Mouse (Mus musculus) heart, embryonic 13.5 days (tissue): ENCODE results near the gene Snx3. TPM values are rescaled to one million over a fixed set of nuclear protein-coding genes. Genes with fewer than 3 reads are reported as not detected.
A peak's percentile ranks its signal among the peaks of the same experiment; 100 is the strongest.

Experiments
- ATAC-seq: fragments of 200-750 bp; cut with Nextera tagmentation; 2 replicates; pipeline ENCODE4 v1.8.0; 2017; ENCODE audit warnings: moderate TSS enrichment; ENCODE audit not compliant: insufficient number of reproducible peaks, low FRiP score, low TSS enrichment; ENCODE audit errors: extremely low read depth
- H3K27ac ChIP-seq: fragments of 300-500 bp; sonication (generic); replicated peaks from 2 replicates; pipeline ENCODE4 v1.5.1; 2015; ENCODE audit warnings: moderate library complexity, mild to moderate bottlenecking, inconsistent platforms
- H3K27me3 ChIP-seq: fragments of 300-500 bp; sonication (generic); replicated peaks from 2 replicates; pipeline ENCODE4 v1.6.1; 2015; ENCODE audit warnings: mild to moderate bottlenecking, inconsistent platforms
- H3K36me3 ChIP-seq: fragments of 300-500 bp; sonication (generic); 2 replicates; pipeline ENCODE4 v1.6.1; 2015; ENCODE audit warnings: mild to moderate bottlenecking, inconsistent platforms
- H3K4me1 ChIP-seq: fragments of 300-500 bp; sonication (generic); 2 replicates; pipeline ENCODE4 v1.6.1; 2015; ENCODE audit warnings: inconsistent platforms
- H3K4me2 ChIP-seq: fragments of 300-500 bp; sonication (generic); 2 replicates; pipeline ENCODE4 v1.6.1; 2015; ENCODE audit warnings: inconsistent platforms, mild to moderate bottlenecking, moderate library complexity
- H3K4me3 ChIP-seq: fragments of 300-500 bp; sonication (generic); 2 replicates; pipeline ENCODE4 v1.5.1; 2015; ENCODE audit warnings: moderate library complexity, mild to moderate bottlenecking, inconsistent platforms
- H3K9ac ChIP-seq: fragments of 300-500 bp; sonication (generic); 2 replicates; pipeline ENCODE4 v1.6.1; 2015; ENCODE audit warnings: inconsistent platforms, mild to moderate bottlenecking, moderate library complexity
- H3K9me3 ChIP-seq: fragments of 300-500 bp; sonication (generic); 2 replicates; pipeline ENCODE4 v1.6.1; 2016; ENCODE audit warnings: inconsistent platforms
- WGBS: fragments of 180-500 bp; shearing (Covaris S2); methylation state at CpG from one replicate; pipeline ENCODE4 v1.1.7; 2015; ENCODE audit warnings: mixed read lengths; 5-methylcytosine and 5-hydroxymethylcytosine counted together
- polyA plus RNA-seq: library from polyadenylated mRNA; unstranded; fragments of >200 nt; fragmentation: Nextera tagmentation; extraction: Ambion mirVana; gene quantifications from 2 replicates; pipeline ENCODE4 v1.2.1, GENCODE M21; 2015

Snx3 gene
- polyA plus RNA-seq, 1 experiment from 2014 or later, result 335 TPM

DNA sequence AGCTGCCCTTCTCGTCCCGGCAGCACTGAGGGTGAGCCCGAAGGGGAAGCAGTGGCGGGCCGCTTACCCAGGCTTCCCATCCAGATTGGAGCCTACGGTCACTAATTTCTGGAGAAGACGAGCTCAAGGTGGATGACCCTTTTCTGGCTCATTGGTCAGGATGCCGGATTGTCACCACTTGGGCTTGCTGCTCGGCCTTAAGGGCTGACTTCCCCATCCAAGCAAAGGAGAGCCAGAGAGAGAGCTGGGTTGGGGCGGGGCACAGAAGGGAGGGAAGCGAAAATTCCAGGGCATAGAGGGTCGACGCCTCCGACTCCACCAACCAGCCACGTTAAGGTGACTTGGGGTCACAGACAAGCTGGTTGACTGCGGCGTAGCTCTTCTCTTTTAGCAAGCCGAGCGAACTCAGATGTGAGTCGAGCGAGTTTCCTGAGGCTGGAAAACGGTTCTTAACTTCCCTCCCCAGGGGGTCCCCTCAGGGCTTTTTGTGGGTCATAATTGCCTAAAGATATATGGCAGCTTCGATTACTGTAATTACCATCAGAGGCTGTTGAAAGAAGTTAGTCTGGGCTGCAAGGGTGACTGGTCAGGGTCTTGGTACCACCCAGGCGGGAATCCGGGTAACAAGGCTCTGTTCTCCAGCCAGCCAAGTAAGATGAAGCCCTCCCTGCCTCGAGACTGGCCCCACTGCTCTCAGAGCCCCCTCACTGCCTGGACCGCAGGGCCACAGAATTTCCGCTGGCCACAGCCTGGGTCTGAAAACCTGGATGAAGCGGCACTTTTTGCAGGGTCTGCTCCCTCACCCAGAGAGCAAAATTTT lies 78.5 kb downstream of the Snx3 start:
- peaks cover 46% of the 10 kb centered on the region for H3K4me1 ChIP-seq
- H3K4me3 ChIP-seq, result peak overlapping the region; percentile 41
- H3K27me3 ChIP-seq, result peaks cover 100% of the 10 kb centered on the region
- no peak for ATAC-seq
- H3K9ac ChIP-seq, result no peak overlapping the region
- no peaks in the 10 kb centered on the region for H3K36me3 ChIP-seq
- no peaks in the 10 kb centered on the region for H3K9me3 ChIP-seq
- H3K27ac ChIP-seq, result no peak overlapping the region
- 2% methylated on average over 29 of the region's 29 CpGs for WGBS
- peak overlapping the region; percentile 61 for H3K4me2 ChIP-seq

DNA sequence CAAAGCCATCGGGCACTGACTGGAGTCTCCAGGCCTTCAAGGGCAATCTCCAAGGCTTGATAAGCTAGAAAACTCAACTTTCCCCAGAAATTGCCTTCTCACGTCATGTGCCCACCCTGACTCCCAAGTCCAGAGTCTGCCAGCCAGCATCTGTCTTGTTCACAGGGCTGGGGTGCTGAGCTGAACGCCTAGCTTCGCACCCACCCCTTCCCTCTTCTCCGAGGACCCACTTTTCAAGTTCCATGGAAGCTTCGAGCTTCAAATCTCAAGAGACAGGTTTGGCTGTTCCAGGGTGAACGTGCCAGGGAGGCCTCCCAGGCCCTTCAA lies 79.1 kb downstream of the Snx3 start:
- Histone ChIP-seq H3K27ac (no peak overlapping the region), H3K9me3 (no peaks in the 10 kb centered on the region), H3K9ac (no peak overlapping the region), H3K36me3 (no peaks in the 10 kb centered on the region), H3K4me2 (no peak overlapping the region), H3K4me1 (peaks cover 46% of the 10 kb centered on the region), H3K4me3 (no peak overlapping the region), H3K27me3 (peaks cover 100% of the 10 kb centered on the region)
- no peak for ATAC-seq
- 5% methylated on average over 7 of the region's 7 CpGs for WGBS

DNA sequence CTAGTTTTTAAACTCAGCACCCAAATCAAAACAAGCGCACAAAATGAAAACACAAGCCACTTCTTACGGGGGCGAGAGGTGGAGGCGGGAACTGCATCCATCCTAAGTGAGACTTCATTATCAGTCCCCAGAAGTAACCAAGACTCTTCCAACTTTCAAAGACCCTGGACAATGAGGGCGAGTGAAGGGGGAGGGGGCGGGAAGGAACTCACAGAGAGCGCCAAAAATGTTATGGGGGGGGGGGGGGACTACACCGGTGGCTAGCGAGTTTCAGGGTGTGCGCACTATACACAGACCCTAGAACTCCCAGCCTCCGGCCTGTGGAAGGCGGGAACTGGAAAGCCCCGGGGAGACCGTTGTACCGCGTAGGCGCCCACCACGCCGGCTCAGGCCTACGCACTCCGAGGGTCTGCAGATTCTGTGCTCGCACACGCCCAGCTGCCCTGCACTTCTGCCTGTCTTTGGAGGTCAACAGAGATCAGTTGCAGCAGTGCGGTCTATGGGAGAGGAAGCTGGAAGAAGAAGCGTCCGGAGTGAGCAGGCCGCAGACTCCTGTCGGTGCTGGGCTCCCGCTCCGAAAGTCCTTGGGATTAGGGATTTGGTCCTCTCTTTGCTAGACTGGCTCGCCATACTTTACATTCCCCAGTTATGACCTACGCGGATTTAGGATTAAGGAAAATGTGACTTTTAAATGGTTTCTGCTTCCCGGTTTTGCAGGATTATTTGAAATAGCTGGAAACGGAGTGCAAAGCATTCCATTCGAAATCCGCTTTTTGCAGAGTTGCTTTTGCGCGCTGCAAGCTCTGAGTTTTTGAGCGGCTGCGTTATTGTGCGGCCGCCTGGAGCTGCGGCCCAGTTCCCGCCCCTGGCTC lies 80.1 kb downstream of the Snx3 start:
- 2% methylated on average over 45 of the region's 45 CpGs for WGBS
- Histone ChIP-seq H3K9me3 (no peaks in the 10 kb centered on the region), H3K4me2 (peak overlapping the region; percentile 65), H3K4me1 (peaks cover 46% of the 10 kb centered on the region), H3K36me3 (no peaks in the 10 kb centered on the region), H3K4me3 (peak overlapping the region; percentile 47), H3K27me3 (peaks cover 100% of the 10 kb centered on the region), H3K27ac (no peak overlapping the region), H3K9ac (no peak overlapping the region)
- ATAC-seq, result no peak

DNA sequence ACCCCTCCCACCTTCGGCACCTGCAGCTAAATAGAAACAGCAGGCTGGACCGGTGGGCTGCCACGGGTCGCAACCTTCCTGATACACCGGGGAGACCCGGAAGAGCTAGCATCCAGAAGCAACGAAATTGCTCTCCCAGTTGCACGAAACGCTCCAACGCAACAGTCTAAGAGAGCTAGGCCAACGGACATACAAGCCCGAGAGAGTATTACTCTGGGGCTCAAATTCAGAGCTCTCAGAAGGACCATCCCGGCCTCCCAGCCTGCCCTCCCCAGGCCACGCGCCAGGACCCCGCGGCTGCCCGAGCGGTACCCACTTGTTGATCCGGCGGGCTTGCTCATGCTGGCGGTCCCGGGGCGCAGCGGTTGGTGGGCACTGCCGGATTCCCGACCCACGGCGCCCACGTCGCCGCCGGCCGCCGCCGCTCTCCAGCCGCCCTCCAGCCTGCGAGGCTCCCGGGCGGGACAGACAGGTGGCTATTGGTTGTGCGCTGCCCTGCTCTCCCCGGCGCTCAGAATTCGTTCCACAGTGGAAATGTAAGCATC lies 80.8 kb downstream of the Snx3 start:
- no peak overlapping the region for H3K27ac ChIP-seq
- H3K27me3 ChIP-seq, result peaks cover 100% of the 10 kb centered on the region
- no peaks in the 10 kb centered on the region for H3K9me3 ChIP-seq
- no peak overlapping the region for H3K9ac ChIP-seq
- under 1% methylated on average over 44 of the region's 44 CpGs for WGBS
- H3K4me1 ChIP-seq, result peaks cover 46% of the 10 kb centered on the region
- H3K36me3 ChIP-seq, result no peaks in the 10 kb centered on the region
- peak overlapping the region; percentile 65 for H3K4me2 ChIP-seq
- ATAC-seq, result no peak
- peak overlapping the region; percentile 47 for H3K4me3 ChIP-seq

DNA sequence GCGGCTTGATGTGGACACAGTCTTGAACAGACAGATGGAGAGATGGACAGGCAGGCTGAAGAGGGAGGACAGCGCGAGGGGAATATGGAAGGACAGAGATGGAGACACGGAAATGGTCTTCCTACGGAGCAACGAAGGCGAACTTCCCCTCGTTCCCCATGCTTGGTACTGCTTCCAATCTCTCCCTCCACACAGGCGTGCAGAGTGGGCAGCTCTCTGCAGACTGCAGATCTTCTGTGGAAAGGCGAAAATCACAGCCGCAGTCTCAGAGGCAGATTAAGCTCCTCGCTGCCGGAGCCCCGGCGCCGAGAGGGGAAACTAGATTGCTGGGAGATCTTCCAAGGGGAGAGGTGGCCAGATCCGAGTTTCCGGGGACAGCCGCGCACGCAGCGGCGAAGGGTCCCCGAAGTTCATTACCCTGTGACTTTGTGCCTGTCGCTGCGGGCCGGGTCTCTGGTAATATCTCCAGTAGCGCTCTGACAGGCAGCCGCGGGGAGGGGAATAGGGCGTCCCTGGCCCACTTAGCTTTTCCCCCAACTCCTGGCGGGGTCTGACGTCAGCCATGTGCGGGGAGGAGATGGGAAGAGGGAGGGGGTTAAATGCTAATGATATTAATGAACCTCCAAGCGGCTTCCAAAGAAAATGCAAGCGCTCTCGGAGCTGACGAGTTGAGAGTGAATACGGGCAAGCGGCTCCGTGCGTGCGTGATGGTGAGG lies 81.5 kb downstream of the Snx3 start, which contains the start of the genes Nr2e1 and Ostm1:
Gene Nr2e1 (minus strand): TSS at position 476 of the 716 bp plus-strand sequence.
Gene Ostm1 (plus strand): TSS at position 666 of the 716 bp plus-strand sequence.
- Histone ChIP-seq H3K9ac (no peak within 1 kb of the TSS), H3K4me1 (peaks cover 46% of the 10 kb centered on the region), H3K27ac (no peak within 1 kb of the TSS), H3K9me3 (no peaks in the 10 kb centered on the region), H3K4me3 (peak within 1 kb of the TSS; percentile 47), H3K36me3 (no peaks in the 10 kb centered on the region), H3K27me3 (peaks cover 100% of the 10 kb centered on the region), H3K4me2 (peak within 1 kb of the TSS; percentile 65)
- no peak for ATAC-seq
- under 1% methylated on average over 43 of the region's 43 CpGs for WGBS

DNA sequence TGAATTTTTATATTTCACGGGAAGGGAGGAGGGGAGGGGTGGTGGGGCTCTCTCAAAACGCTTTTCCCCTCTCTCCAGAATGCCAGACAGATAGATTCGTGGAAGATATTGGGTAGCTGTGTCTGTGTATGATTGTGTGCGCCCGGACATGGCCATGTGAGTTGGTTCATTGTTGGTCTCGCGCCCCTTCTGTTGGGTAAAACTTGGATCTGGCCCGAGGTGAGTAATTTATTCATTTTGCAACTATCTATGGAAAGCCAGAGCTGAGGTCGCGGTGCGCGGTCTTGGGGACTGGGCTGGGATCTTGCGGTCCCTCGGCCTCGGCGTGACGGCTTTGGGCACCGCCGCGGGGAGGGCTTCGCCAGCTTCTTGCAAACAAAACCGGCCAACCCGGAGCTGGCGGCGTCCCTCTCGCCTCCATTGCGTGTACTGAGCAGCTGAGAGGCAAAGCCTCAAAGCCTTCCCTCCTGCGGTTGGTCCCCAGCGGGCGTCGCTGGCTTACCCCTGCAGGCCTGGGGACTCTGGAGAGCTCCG lies 82.1 kb downstream of the Snx3 start:
- Histone ChIP-seq H3K4me2 (peak overlapping the region; percentile 65), H3K27ac (no peak overlapping the region), H3K4me3 (peak overlapping the region; percentile 47), H3K9me3 (no peaks in the 10 kb centered on the region), H3K9ac (no peak overlapping the region), H3K4me1 (peaks cover 43% of the 10 kb centered on the region), H3K36me3 (no peaks in the 10 kb centered on the region), H3K27me3 (peaks cover 100% of the 10 kb centered on the region)
- WGBS, result under 1% methylated on average over 32 of the region's 32 CpGs
- no peak for ATAC-seq

DNA sequence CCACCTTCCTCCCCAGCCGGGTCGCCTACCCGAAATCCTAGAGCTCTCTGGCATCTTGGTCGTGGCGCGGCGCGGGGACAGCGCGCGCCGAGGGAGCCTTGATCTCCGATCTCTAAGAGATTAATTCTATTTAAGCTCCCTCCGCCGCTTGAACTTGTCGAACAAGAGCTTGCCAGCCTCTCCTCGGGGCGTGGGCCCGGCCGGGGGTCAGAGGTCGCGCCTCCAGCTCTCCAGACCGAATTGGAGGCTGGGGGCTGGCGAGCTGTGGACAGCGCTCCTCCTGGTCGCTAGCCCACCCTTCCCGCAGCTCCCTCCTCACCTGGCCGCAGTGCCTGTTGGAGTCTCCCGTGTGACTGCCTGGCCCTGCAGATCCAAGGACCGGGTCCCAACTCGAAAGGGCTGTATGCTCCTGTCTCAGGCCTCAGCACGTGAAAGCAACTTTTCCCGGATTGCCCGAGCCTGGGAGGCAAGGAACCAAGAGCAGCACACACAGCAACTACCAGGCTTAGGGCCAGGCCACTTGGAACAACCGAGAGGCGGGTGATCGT lies 82.7 kb downstream of the Snx3 start:
- H3K9me3 ChIP-seq, result no peaks in the 10 kb centered on the region
- H3K9ac ChIP-seq, result no peak overlapping the region
- no peaks in the 10 kb centered on the region for H3K36me3 ChIP-seq
- H3K27ac ChIP-seq, result no peak overlapping the region
- peaks cover 100% of the 10 kb centered on the region for H3K27me3 ChIP-seq
- H3K4me3 ChIP-seq, result peak overlapping the region; percentile 47
- under 1% methylated on average over 37 of the region's 37 CpGs for WGBS
- no peak for ATAC-seq
- peak overlapping the region; percentile 65 for H3K4me2 ChIP-seq
- peaks cover 40% of the 10 kb centered on the region for H3K4me1 ChIP-seq

Other genes starting within 250 kb of the Snx3 start
- 4.4 and 4.8 TPM in 2 replicates for gene Foxo3, start 225.3 kb upstream of the Snx3 start, polyA plus RNA-seq
- gene Afg1l, start 23.5 kb upstream of the Snx3 start, polyA plus RNA-seq, result 11.8 and 12.0 TPM in 2 replicates
- not detected in 2 replicates for gene Nr2e1, start 81.6 kb downstream of the Snx3 start, polyA plus RNA-seq
- 19.2 and 19.5 TPM in 2 replicates for gene Ostm1, start 81.8 kb downstream of the Snx3 start, polyA plus RNA-seq